Mouse (Mus musculus) stomach, postnatal 0 days (tissue): ENCODE data around the gene Csrp3.

Source experiments
- CTCF ChIP-seq: IDR thresholded peaks from 2 replicates; pipeline ENCODE4 v1.5.1; 2016; ENCODE audit warnings: antibody characterized with exemption, low read depth, mild to moderate bottlenecking, moderate library complexity
- EP300 ChIP-seq: optimal IDR thresholded peaks from 2 replicates; pipeline ENCODE3; 2016; ENCODE audit warnings: antibody characterized with exemption

DNA sequence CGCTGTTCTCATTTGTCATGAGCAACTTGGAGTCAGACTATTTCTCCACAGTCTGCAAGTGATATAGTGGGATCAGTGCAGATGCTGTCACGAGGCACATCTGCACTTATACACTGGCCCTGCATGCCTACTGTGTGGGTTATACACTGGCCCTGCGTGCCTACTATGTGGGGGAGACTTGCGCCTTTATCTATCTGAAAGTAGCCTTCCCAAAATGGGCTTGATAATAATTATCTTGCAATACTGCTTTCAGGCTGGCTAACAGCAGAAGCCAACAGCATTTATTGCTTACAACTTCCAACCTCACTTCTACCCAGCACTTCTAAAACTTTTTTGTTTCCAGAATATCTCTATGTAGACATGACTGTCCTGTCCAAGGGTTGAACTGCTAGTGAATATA lies 14.0 kb upstream of the Csrp3 start:
- TF ChIP-seq CTCF (no peak), EP300 (no peak)
